ENCODE assay signal across 8 mouse cellular contexts in the genomic region with DNA sequence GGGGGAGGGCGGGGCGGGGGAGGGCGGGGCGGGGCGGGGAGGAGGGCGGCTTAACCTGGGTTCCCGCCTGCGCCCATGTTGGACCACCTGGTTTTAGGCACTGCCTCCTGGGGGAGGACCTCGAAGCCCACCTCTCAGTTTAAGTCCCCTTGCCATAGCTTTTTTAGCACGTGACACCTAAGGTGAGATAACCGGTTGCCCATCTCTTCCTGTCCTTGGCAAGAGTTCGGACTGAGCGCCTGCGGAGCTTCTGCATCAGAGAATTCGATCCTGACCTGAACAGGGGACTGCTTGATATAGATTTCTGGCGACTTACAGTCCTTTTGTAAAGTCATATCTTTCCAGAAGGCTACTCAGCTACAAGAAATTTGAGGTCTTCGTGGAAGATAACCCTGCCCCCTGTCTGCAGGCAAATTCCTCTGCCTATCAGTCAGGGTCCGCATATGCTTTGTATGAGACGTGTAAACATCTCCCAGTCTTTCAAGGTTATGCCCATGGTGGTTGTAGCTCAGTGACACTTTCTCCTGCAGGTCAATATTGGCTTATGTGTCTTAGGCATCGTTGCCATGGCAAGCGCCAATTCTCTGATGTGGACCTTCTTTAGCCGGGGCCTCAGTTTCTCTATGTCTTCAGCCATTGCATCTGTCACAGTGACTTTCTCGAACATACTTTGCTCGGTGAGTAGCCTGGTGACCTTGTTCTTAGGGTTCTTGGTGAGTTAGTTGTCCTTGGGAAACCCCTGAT. TPM values are rescaled to one million over a fixed set of nuclear protein-coding genes. Genes with fewer than 3 reads are reported as not detected.
DNase-seq lines count a peak whose midpoint lies in the region; ATAC-seq lines count a peak whose summit lies in the region.

No protein-coding gene starts in this region.

- H3K4me3 ChIP-seq in forebrain, embryonic 15.5 days = peak overlapping the region; percentile 53
- H3K4me3 ChIP-seq in midbrain, embryonic 16.5 days (ENCODE audit: low read depth, low read length) = peak overlapping the region; percentile 74

- H3K27me3 ChIP-seq in forebrain, embryonic 15.5 days = no peaks in the 10 kb centered on the region
- H3K27me3 ChIP-seq in midbrain, embryonic 16.5 days (ENCODE audit: control insufficient read depth, insufficient read depth, low read depth, low read length) = no peaks in the 10 kb centered on the region

- ATAC-seq in forebrain, embryonic 15.5 days (replicated peaks) = peak; percentile 52
- ATAC-seq in midbrain, embryonic 16.5 days = peak; percentile 43

- peak; percentile 32 for DNase-seq in gastrocnemius, adult 18-20 months (ENCODE audit: low spot score)
- DNase-seq in gastrocnemius, postnatal 10 days = no peak
- peak; percentile 3 to 13 for DNase-seq in right cerebral cortex, postnatal 36 days (ENCODE audit: low spot score in 2 of 2)
- DNase-seq in right cerebral cortex, postnatal 25 days = no peak
- peak; percentile 23 to 26 for DNase-seq in layer of hippocampus, postnatal 14 days (ENCODE audit: low spot score in 2 of 2)
- no peak for DNase-seq in adrenal gland, postnatal 14 days

- H3K27ac ChIP-seq in forebrain, embryonic 15.5 days (replicated peaks) = peak overlapping the region; percentile 10
- peak overlapping the region; percentile 94; the same call in 1 of the 2 replicates for H3K27ac ChIP-seq in midbrain, embryonic 16.5 days (ENCODE audit: low read length)

- peak overlapping the region; percentile 70; the same call in 1 of the 2 replicates for H3K9ac ChIP-seq in forebrain, embryonic 15.5 days (replicated peaks)
- H3K9ac ChIP-seq in midbrain, embryonic 16.5 days (ENCODE audit: low read depth, low read length) = peak overlapping the region; percentile 88

- H3K9me3 ChIP-seq in forebrain, embryonic 15.5 days = no peaks in the 10 kb centered on the region
- no peaks in the 10 kb centered on the region for H3K9me3 ChIP-seq in midbrain, embryonic 16.5 days (replicated peaks; ENCODE audit: control insufficient read depth, low read length, poor library complexity, severe bottlenecking)

- H3K4me2 ChIP-seq in forebrain, embryonic 15.5 days (replicated peaks) = peak overlapping the region; percentile 60
- H3K4me2 ChIP-seq in midbrain, embryonic 16.5 days (ENCODE audit: low read length) = peak overlapping the region; percentile 86

- H3K4me1 ChIP-seq in forebrain, embryonic 15.5 days = peaks cover 31% of the 10 kb centered on the region
- peaks cover 14% of the 10 kb centered on the region for H3K4me1 ChIP-seq in midbrain, embryonic 16.5 days (ENCODE audit: control insufficient read depth, insufficient read depth, low read length)

- WGBS in forebrain, embryonic 15.5 days = 40% methylated on average over 18 of the region's 24 CpGs
- WGBS in midbrain, embryonic 16.5 days = 41% methylated on average over 17 of the region's 24 CpGs

- H3K36me3 ChIP-seq in forebrain, embryonic 15.5 days = peaks cover 4% of the 10 kb centered on the region; the same call in 1 of the 2 replicates
- H3K36me3 ChIP-seq in midbrain, embryonic 16.5 days (ENCODE audit: control insufficient read depth, insufficient read depth, low read length) = no peaks in the 10 kb centered on the region

RNA-seq across cellular contexts. Expression of gene Tmem42, which starts 0.7 kb away (rescaled TPM):
- total RNA-seq in gastrocnemius, adult 18-20 months (2021) = 10 to 100 TPM in 1 of 2 experiments, 1 to 10 TPM in 1; 8.6 to 10.5 TPM
- 10 to 100 TPM; 12.8 to 12.9 TPM for total RNA-seq in gastrocnemius, postnatal 10 days (2021)
- polyA plus RNA-seq in forebrain, embryonic 15.5 days (2015; fragmentation: Nextera tagmentation; extraction: Ambion mirVana) = 19.4 and 24.1 TPM in 2 replicates
- 10 to 100 TPM; 27.3 to 36.0 TPM for total RNA-seq in layer of hippocampus, postnatal 14 days (2021)
- polyA plus RNA-seq in midbrain, embryonic 16.5 days (2015; fragmentation: Nextera tagmentation; extraction: Ambion mirVana) = 29.5 and 30.1 TPM in 2 replicates
- total RNA-seq in adrenal gland, postnatal 14 days (2021) = 14.8 and 19.3 TPM in 2 replicates

RNA-seq across cellular contexts. Expression of gene Tgm4, which starts 12.7 kb away (rescaled TPM):
- under 1 TPM in 1 of 2 experiments, not detected in 1; 0.27 TPM for total RNA-seq in gastrocnemius, adult 18-20 months (2021)
- under 1 TPM; 0.38 to 0.49 TPM for total RNA-seq in gastrocnemius, postnatal 10 days (2021)
- polyA plus RNA-seq in forebrain, embryonic 15.5 days (2015; fragmentation: Nextera tagmentation; extraction: Ambion mirVana) = 0.78 and 0.95 TPM in 2 replicates
- total RNA-seq in layer of hippocampus, postnatal 14 days (2021) = 1 to 10 TPM; 1.2 to 1.7 TPM
- polyA plus RNA-seq in midbrain, embryonic 16.5 days (2015; fragmentation: Nextera tagmentation; extraction: Ambion mirVana) = 0.43 and 0.65 TPM in 2 replicates
- total RNA-seq in adrenal gland, postnatal 14 days (2021) = 0.70 and 0.86 TPM in 2 replicates

Comparison
In these comparisons a context has a peak if more than half of its experiments do, and no peak if none do; other contexts are left out.
1. DNase-seq: peak in gastrocnemius, adult 18-20 months (single experiment), right cerebral cortex, postnatal 36 days (2 of 2) and layer of hippocampus, postnatal 14 days (2 of 2); none in gastrocnemius, postnatal 10 days (single experiment), right cerebral cortex, postnatal 25 days (single experiment) and adrenal gland, postnatal 14 days (single experiment).